Mouse (Mus musculus) heart, postnatal 0 days (tissue): ENCODE data around the gene Psip1.

ENCODE experiments used
- CTCF ChIP-seq: IDR thresholded peaks from 2 replicates; pipeline ENCODE4 v1.5.1; 2016; ENCODE audit warnings: antibody characterized with exemption, control low read depth, low read depth
- EP300 ChIP-seq: IDR thresholded peaks from 2 replicates; pipeline ENCODE4 v1.6.1; 2016; ENCODE audit warnings: antibody characterized with exemption, low read depth

- TF ChIP-seq CTCF (no peak), EP300 (no peak)
Observed at GRCm38 (mm10) chr4:83526988-83527334, 40.7 kb upstream of the Psip1 start.
